ENCODE assay signal across 8 mouse cellular contexts in genomic region chr3:152395350-152396277, GRCm38 (mm10). TPM values are rescaled to one million over a fixed set of nuclear protein-coding genes. Genes with fewer than 3 reads are reported as not detected.
A peak's percentile ranks its signal among the peaks of the same experiment; 100 is the strongest.
DNase-seq lines count a peak whose midpoint lies in the region; ATAC-seq and TF ChIP-seq lines count a peak whose summit lies in the region.

Gene Zzz3, plus strand, starts transcription at chr3:152395473.

- peak within 1 kb of the TSS; percentile 94 for H3K9ac ChIP-seq in heart, embryonic 15.5 days
- peak within 1 kb of the TSS; percentile 91 for H3K9ac ChIP-seq in liver, embryonic 14.5 days (replicated peaks)
- H3K9ac ChIP-seq in neural tube, embryonic 11.5 days (ENCODE audit: low read length) = peak within 1 kb of the TSS; percentile 97
- H3K9ac ChIP-seq in stomach, postnatal 0 days (ENCODE audit: low read length) = peak within 1 kb of the TSS; percentile 94

- H3K27ac ChIP-seq in forebrain, embryonic 10.5 days = peak within 1 kb of the TSS; percentile 99
- peak within 1 kb of the TSS; percentile 100 for H3K27ac ChIP-seq in heart, embryonic 15.5 days
- H3K27ac ChIP-seq in liver, embryonic 14.5 days = peak within 1 kb of the TSS; percentile 92
- peak within 1 kb of the TSS; percentile 99 for H3K27ac ChIP-seq in neural tube, embryonic 11.5 days (ENCODE audit: low read depth, low read length)
- peak within 1 kb of the TSS; percentile 100 for H3K27ac ChIP-seq in stomach, postnatal 0 days (replicated peaks)

- no peak for TF ChIP-seq EP300 in liver, embryonic 14.5 days (IDR thresholded peaks at IDR 0.05; ENCODE audit: low read depth)
- TF ChIP-seq EP300 in stomach, postnatal 0 days (optimal IDR thresholded peaks at IDR 0.05) = no peak

- H3K4me1 ChIP-seq in forebrain, embryonic 10.5 days = peaks cover 32% of the 10 kb centered on the region
- peaks cover 36% of the 10 kb centered on the region for H3K4me1 ChIP-seq in heart, embryonic 15.5 days (replicated peaks)
- peaks cover 15 to 23% of the 10 kb centered on the region in 2 experiments; a peak in 3 of 4 replicates for H3K4me1 ChIP-seq in liver, embryonic 14.5 days (replicated peaks; ENCODE audit: control insufficient read depth in 2 of 2, insufficient read depth in 2 of 2, low read length in 1 of 2)
- peaks cover 8% of the 10 kb centered on the region; the same call in 1 of the 2 replicates for H3K4me1 ChIP-seq in neural tube, embryonic 11.5 days (ENCODE audit: control insufficient read depth, insufficient read depth, low read length)
- no peaks in the 10 kb centered on the region; the same call in none of the 2 replicates for H3K4me1 ChIP-seq in stomach, postnatal 0 days (replicated peaks; ENCODE audit: control insufficient read depth, insufficient read depth)

- H3K4me3 ChIP-seq in forebrain, embryonic 10.5 days = peak within 1 kb of the TSS; percentile 85
- peak within 1 kb of the TSS; percentile 91 for H3K4me3 ChIP-seq in heart, embryonic 15.5 days
- H3K4me3 ChIP-seq in liver, embryonic 14.5 days (ENCODE audit: insufficient read depth in 1 of 2, low read depth in 2 of 2, low read length in 2 of 2) = peak within 1 kb of the TSS; percentile 79 to 81
- H3K4me3 ChIP-seq in neural tube, embryonic 11.5 days (ENCODE audit: low read depth, low read length) = peak within 1 kb of the TSS; percentile 80
- peak within 1 kb of the TSS; percentile 73 for H3K4me3 ChIP-seq in stomach, postnatal 0 days (ENCODE audit: low read depth, low read length)

- H3K4me2 ChIP-seq in heart, embryonic 15.5 days = peak within 1 kb of the TSS; percentile 81
- H3K4me2 ChIP-seq in liver, embryonic 14.5 days (ENCODE audit: low read depth) = peak within 1 kb of the TSS; percentile 87
- H3K4me2 ChIP-seq in neural tube, embryonic 11.5 days (ENCODE audit: low read depth) = peak within 1 kb of the TSS; percentile 74
- peak within 1 kb of the TSS; percentile 81 for H3K4me2 ChIP-seq in stomach, postnatal 0 days (replicated peaks; ENCODE audit: low read depth)

- no peaks in the 10 kb centered on the region for H3K27me3 ChIP-seq in forebrain, embryonic 10.5 days (ENCODE audit: poor library complexity, severe bottlenecking)
- no peaks in the 10 kb centered on the region for H3K27me3 ChIP-seq in heart, embryonic 15.5 days
- H3K27me3 ChIP-seq in liver, embryonic 14.5 days (ENCODE audit: control insufficient read depth, insufficient read depth, low read length) = no peaks in the 10 kb centered on the region
- H3K27me3 ChIP-seq in neural tube, embryonic 11.5 days (ENCODE audit: control insufficient read depth, insufficient read depth, low read length) = no peaks in the 10 kb centered on the region
- no peaks in the 10 kb centered on the region for H3K27me3 ChIP-seq in stomach, postnatal 0 days (ENCODE audit: control insufficient read depth, insufficient read depth, low read length)

- under 1% methylated on average over 90 of the region's 108 CpGs for WGBS in forebrain, embryonic 10.5 days
- WGBS in heart, embryonic 15.5 days = under 1% methylated on average over 99 of the region's 108 CpGs
- WGBS in liver, embryonic 14.5 days (ENCODE audit: insufficient replicate concordance) = under 1% methylated on average over 96 of the region's 108 CpGs
- under 1% methylated on average over 75 of the region's 108 CpGs for WGBS in neural tube, embryonic 11.5 days
- WGBS in stomach, postnatal 0 days = under 1% methylated on average over 76 of the region's 108 CpGs

- ATAC-seq in CD4-positive, CD25-positive, alpha-beta regulatory T cell, adult 4 months = peak; percentile 79
- ATAC-seq in heart, embryonic 15.5 days (replicated peaks; ENCODE audit: insufficient number of reproducible peaks, insufficient read depth, low FRiP score, low read depth) = peak; percentile 93
- ATAC-seq in liver, embryonic 14.5 days (ENCODE audit: insufficient read depth) = peak; percentile 80
- peak; percentile 87 for ATAC-seq in neural tube, embryonic 11.5 days (ENCODE audit: insufficient read depth, low FRiP score, low TSS enrichment)
- peak; percentile 93 for ATAC-seq in stomach, postnatal 0 days (ENCODE audit: low FRiP score, low TSS enrichment)

- peak; percentile 84 for DNase-seq in c-Kit-negative CD71-positive TER-119-positive erythroid progenitor cells, embryonic 14.5 days (ENCODE audit: low read depth, low spot score)
- DNase-seq in forebrain, embryonic 10.5 days (ENCODE audit: extremely low spot score, low spot score) = peak; percentile 90
- peak; percentile 90 to 97 for DNase-seq in kidney, postnatal 25 days
- DNase-seq in liver, embryonic 14.5 days (ENCODE audit: low read depth in 3 of 3, low spot score in 3 of 3) = peak; percentile 77 to 82 (median 81)
- DNase-seq in neural tube, embryonic 11.5 days (ENCODE audit: low spot score) = peak; percentile 94
- DNase-seq in stomach, postnatal 0 days (ENCODE audit: low spot score) = peak; percentile 93

- peaks cover 51% of the 10 kb centered on the region for H3K36me3 ChIP-seq in forebrain, embryonic 10.5 days (replicated peaks)
- peaks cover 14% of the 10 kb centered on the region for H3K36me3 ChIP-seq in heart, embryonic 15.5 days
- H3K36me3 ChIP-seq in liver, embryonic 14.5 days (replicated peaks; ENCODE audit: control insufficient read depth, insufficient read depth, low read depth) = peaks cover 9% of the 10 kb centered on the region
- H3K36me3 ChIP-seq in neural tube, embryonic 11.5 days (ENCODE audit: control insufficient read depth, insufficient read depth, low read length) = no peaks in the 10 kb centered on the region
- H3K36me3 ChIP-seq in stomach, postnatal 0 days (ENCODE audit: control insufficient read depth, insufficient read depth, low read length) = no peaks in the 10 kb centered on the region

- H3K9me3 ChIP-seq in forebrain, embryonic 10.5 days = no peaks in the 10 kb centered on the region
- H3K9me3 ChIP-seq in heart, embryonic 15.5 days (replicated peaks) = no peaks in the 10 kb centered on the region
- no peaks in the 10 kb centered on the region for H3K9me3 ChIP-seq in liver, embryonic 14.5 days (ENCODE audit: control insufficient read depth, low read length)
- H3K9me3 ChIP-seq in neural tube, embryonic 11.5 days (ENCODE audit: control insufficient read depth, low read length) = no peaks in the 10 kb centered on the region
- no peaks in the 10 kb centered on the region for H3K9me3 ChIP-seq in stomach, postnatal 0 days (ENCODE audit: control insufficient read depth, low read length)

- TF ChIP-seq CTCF in liver, embryonic 14.5 days (IDR thresholded peaks at IDR 0.05; ENCODE audit: low read depth) = peak; percentile 72
- TF ChIP-seq CTCF in stomach, postnatal 0 days (IDR thresholded peaks at IDR 0.05; ENCODE audit: low read depth) = peak; percentile 79

RNA-seq across cellular contexts. Expression of gene Zzz3, which starts in this region (rescaled TPM):
- polyA plus RNA-seq in CD4-positive, CD25-positive, alpha-beta regulatory T cell, adult 4 months (2017; shearing (Covaris generic)) = 10 to 100 TPM; 33.7 to 34.7 TPM
- 56.4 and 60.7 TPM in 2 replicates for polyA plus RNA-seq in forebrain, embryonic 10.5 days (2016; fragmentation: Nextera tagmentation; extraction: Ambion mirVana)
- polyA plus RNA-seq in heart, embryonic 15.5 days (2015; fragmentation: Nextera tagmentation; extraction: Ambion mirVana) = 22.7 and 27.0 TPM in 2 replicates
- 7.3 and 7.8 TPM in 2 replicates for polyA plus RNA-seq in liver, embryonic 14.5 days (2012; rRNA removed)
- 17.0 and 19.1 TPM in 2 replicates for polyA plus RNA-seq in liver, embryonic 14.5 days (2014; fragmentation: Nextera tagmentation; extraction: Ambion mirVana)
- 59.4 and 64.6 TPM in 2 replicates for polyA plus RNA-seq in neural tube, embryonic 11.5 days (2014; fragmentation: Nextera tagmentation; extraction: Ambion mirVana)
- 19.0 and 22.8 TPM in 2 replicates for polyA plus RNA-seq in stomach, postnatal 0 days (2015; fragmentation: Nextera tagmentation; extraction: Ambion mirVana)

Comparison
In these comparisons a context has a peak if more than half of its experiments do, and no peak if none do; other contexts are left out.
1. Peak in every context shown above with its lines: DNase-seq, ATAC-seq, H3K4me3 ChIP-seq and H3K27ac ChIP-seq.